Mouse (Mus musculus): ENCODE data around the gene 1700010B08Rik. TPM values are rescaled to one million over a fixed set of nuclear protein-coding genes. Genes with fewer than 3 reads are reported as not detected.
"Not testable (repeated sequence)": the region's sequence is repeated elsewhere in the genome, so short reads cannot be mapped to it uniquely, and the experiment has no call there.

Gene 1700010B08Rik
- polyA plus RNA-seq, 1 experiment from 2014 or later: not detected

- no peaks in the 10 kb centered on the region; the same call in 1 of the 2 replicates for H3K36me3 ChIP-seq (ENCODE audit: control insufficient read depth, insufficient read depth, low read length)
- no peak overlapping the region for H3K27ac ChIP-seq (ENCODE audit: low read depth, low read length)
- no peak overlapping the region for H3K4me3 ChIP-seq (ENCODE audit: low read depth, low read length)
- H3K4me1 ChIP-seq (ENCODE audit: control insufficient read depth, insufficient read depth, low read length): no peaks in the 10 kb centered on the region
- no peaks in the 10 kb centered on the region for H3K9me3 ChIP-seq (ENCODE audit: control insufficient read depth, low read length)
- H3K4me2 ChIP-seq: no peak overlapping the region
- no peaks in the 10 kb centered on the region for H3K27me3 ChIP-seq (ENCODE audit: control insufficient read depth, insufficient read depth, low read length)
- no peak for DNase-seq (ENCODE audit: low spot score, missing footprints)
- no peak overlapping the region for H3K9ac ChIP-seq (ENCODE audit: low read length)
- no peak for ATAC-seq (ENCODE audit: low FRiP score)
Observed at GRCm38 (mm10) chr2:173689835-173690234, 29.4 kb upstream of the 1700010B08Rik start.

- DNase-seq (ENCODE audit: low spot score, missing footprints) (no peak), ATAC-seq (ENCODE audit: low FRiP score) (no peak)
- no peak overlapping the region for H3K4me3 ChIP-seq (ENCODE audit: low read depth, low read length)
- H3K4me1 ChIP-seq (ENCODE audit: control insufficient read depth, insufficient read depth, low read length): no peaks in the 10 kb centered on the region
- H3K9me3 ChIP-seq (ENCODE audit: control insufficient read depth, low read length): no peaks in the 10 kb centered on the region
- H3K9ac ChIP-seq (ENCODE audit: low read length): no peak overlapping the region
- no peak overlapping the region for H3K4me2 ChIP-seq
- no peaks in the 10 kb centered on the region; the same call in 1 of the 2 replicates for H3K36me3 ChIP-seq (ENCODE audit: control insufficient read depth, insufficient read depth, low read length)
- 91% methylated on average over 6 of the region's 6 CpGs for WGBS
- no peak overlapping the region for H3K27ac ChIP-seq (ENCODE audit: low read depth, low read length)
- no peaks in the 10 kb centered on the region for H3K27me3 ChIP-seq (ENCODE audit: control insufficient read depth, insufficient read depth, low read length)
Observed at GRCm38 (mm10) chr2:173691748-173692147, 27.5 kb upstream of the 1700010B08Rik start.

DNA sequence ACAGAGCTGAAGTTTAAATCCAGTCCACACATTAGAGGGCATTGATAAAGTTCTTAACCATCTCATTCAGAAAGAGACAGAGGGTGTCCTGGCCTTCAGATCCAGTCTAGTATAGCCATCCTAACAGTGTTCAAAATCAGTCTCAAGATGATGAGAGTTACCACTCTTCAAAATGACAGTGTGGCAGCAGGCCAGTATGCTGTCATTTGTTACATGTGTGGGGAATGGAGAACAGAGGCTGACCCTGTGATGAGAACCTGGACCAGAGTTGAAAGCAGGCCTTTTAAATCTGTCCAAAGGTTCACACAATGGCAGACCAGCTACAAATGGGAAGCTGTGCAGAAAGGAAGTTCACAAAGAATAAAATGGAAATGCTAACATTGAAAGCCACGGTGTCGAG, 26.5 kb upstream of the 1700010B08Rik start:
- no peak overlapping the region for H3K4me2 ChIP-seq
- no peak for DNase-seq (ENCODE audit: low spot score, missing footprints)
- no peaks in the 10 kb centered on the region for H3K4me1 ChIP-seq (ENCODE audit: control insufficient read depth, insufficient read depth, low read length)
- WGBS: 94% methylated on average over 2 of the region's 2 CpGs
- H3K4me3 ChIP-seq (ENCODE audit: low read depth, low read length): no peak overlapping the region
- H3K27me3 ChIP-seq (ENCODE audit: control insufficient read depth, insufficient read depth, low read length): no peaks in the 10 kb centered on the region
- ATAC-seq (ENCODE audit: low FRiP score): no peak
- H3K9me3 ChIP-seq (ENCODE audit: control insufficient read depth, low read length): no peaks in the 10 kb centered on the region
- no peak overlapping the region for H3K27ac ChIP-seq (ENCODE audit: low read depth, low read length)
- H3K36me3 ChIP-seq (ENCODE audit: control insufficient read depth, insufficient read depth, low read length): no peaks in the 10 kb centered on the region; the same call in 1 of the 2 replicates
- no peak overlapping the region for H3K9ac ChIP-seq (ENCODE audit: low read length)

DNA sequence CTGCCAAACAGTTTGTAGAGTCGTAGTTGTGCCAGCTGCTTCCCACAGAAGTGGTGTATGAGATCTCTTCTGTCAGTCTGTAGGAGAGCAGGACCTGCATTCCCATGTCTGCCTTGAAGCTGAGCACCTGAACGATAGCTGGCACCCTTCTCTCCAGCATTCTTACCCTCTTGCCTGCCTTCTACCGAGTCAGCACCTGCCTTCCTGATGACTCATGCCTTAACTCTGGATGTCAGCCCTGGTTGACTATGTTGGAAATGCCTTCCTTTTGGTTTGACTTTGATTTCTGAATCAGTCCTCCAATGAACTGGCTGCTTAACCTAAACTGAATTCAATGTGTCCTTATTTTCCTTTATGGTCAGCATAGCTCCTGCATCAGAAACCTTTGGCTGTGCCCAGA, 20.4 kb upstream of the 1700010B08Rik start:
- no peaks in the 10 kb centered on the region for H3K9me3 ChIP-seq (ENCODE audit: control insufficient read depth, low read length)
- 90% methylated on average over 3 of the region's 3 CpGs for WGBS
- no peaks in the 10 kb centered on the region for H3K4me1 ChIP-seq (ENCODE audit: control insufficient read depth, insufficient read depth, low read length)
- H3K9ac ChIP-seq (ENCODE audit: low read length): no peak overlapping the region
- peaks cover 4% of the 10 kb centered on the region; the same call in 1 of the 2 replicates for H3K36me3 ChIP-seq (ENCODE audit: control insufficient read depth, insufficient read depth, low read length)
- H3K27me3 ChIP-seq (ENCODE audit: control insufficient read depth, insufficient read depth, low read length): no peaks in the 10 kb centered on the region
- DNase-seq (ENCODE audit: low spot score, missing footprints): no peak
- H3K4me3 ChIP-seq (ENCODE audit: low read depth, low read length): no peak overlapping the region
- H3K4me2 ChIP-seq: no peak overlapping the region
- no peak for ATAC-seq (ENCODE audit: low FRiP score)
- H3K27ac ChIP-seq (ENCODE audit: low read depth, low read length): no peak overlapping the region

GRCm38 (mm10) chr2:173702096-173702866, 16.9 kb upstream of the 1700010B08Rik start:
- no peaks in the 10 kb centered on the region for H3K27me3 ChIP-seq (ENCODE audit: control insufficient read depth, insufficient read depth, low read length)
- H3K4me2 ChIP-seq: no peak overlapping the region
- H3K9ac ChIP-seq (ENCODE audit: low read length): no peak overlapping the region
- WGBS: 88% methylated on average over 16 of the region's 16 CpGs
- no peaks in the 10 kb centered on the region for H3K9me3 ChIP-seq (ENCODE audit: control insufficient read depth, low read length)
- H3K4me1 ChIP-seq (ENCODE audit: control insufficient read depth, insufficient read depth, low read length): no peaks in the 10 kb centered on the region
- DNase-seq (ENCODE audit: low spot score, missing footprints) (no peak), ATAC-seq (ENCODE audit: low FRiP score) (no peak)
- peaks cover 4% of the 10 kb centered on the region; the same call in 1 of the 2 replicates for H3K36me3 ChIP-seq (ENCODE audit: control insufficient read depth, insufficient read depth, low read length)
- no peak overlapping the region for H3K27ac ChIP-seq (ENCODE audit: low read depth, low read length)
- no peak overlapping the region for H3K4me3 ChIP-seq (ENCODE audit: low read depth, low read length)

- WGBS: 94% methylated on average over 12 of the region's 12 CpGs
- H3K27me3 ChIP-seq (ENCODE audit: control insufficient read depth, insufficient read depth, low read length): no peaks in the 10 kb centered on the region
- ATAC-seq (ENCODE audit: low FRiP score) (no peak), DNase-seq (ENCODE audit: low spot score, missing footprints) (no peak)
- no peak overlapping the region for H3K27ac ChIP-seq (ENCODE audit: low read depth, low read length)
- no peak overlapping the region for H3K4me3 ChIP-seq (ENCODE audit: low read depth, low read length)
- 0 out of 2 replicates have a peak, but pooled peaks cover 4% of the 10 kb centered on the region for H3K36me3 ChIP-seq (ENCODE audit: control insufficient read depth, insufficient read depth, low read length)
- no peaks in the 10 kb centered on the region for H3K9me3 ChIP-seq (ENCODE audit: control insufficient read depth, low read length)
- H3K4me2 ChIP-seq: no peak overlapping the region
- H3K4me1 ChIP-seq (ENCODE audit: control insufficient read depth, insufficient read depth, low read length): no peaks in the 10 kb centered on the region
- no peak overlapping the region for H3K9ac ChIP-seq (ENCODE audit: low read length)
Observed at GRCm38 (mm10) chr2:173702867-173703237, 16.4 kb upstream of the 1700010B08Rik start.

DNA sequence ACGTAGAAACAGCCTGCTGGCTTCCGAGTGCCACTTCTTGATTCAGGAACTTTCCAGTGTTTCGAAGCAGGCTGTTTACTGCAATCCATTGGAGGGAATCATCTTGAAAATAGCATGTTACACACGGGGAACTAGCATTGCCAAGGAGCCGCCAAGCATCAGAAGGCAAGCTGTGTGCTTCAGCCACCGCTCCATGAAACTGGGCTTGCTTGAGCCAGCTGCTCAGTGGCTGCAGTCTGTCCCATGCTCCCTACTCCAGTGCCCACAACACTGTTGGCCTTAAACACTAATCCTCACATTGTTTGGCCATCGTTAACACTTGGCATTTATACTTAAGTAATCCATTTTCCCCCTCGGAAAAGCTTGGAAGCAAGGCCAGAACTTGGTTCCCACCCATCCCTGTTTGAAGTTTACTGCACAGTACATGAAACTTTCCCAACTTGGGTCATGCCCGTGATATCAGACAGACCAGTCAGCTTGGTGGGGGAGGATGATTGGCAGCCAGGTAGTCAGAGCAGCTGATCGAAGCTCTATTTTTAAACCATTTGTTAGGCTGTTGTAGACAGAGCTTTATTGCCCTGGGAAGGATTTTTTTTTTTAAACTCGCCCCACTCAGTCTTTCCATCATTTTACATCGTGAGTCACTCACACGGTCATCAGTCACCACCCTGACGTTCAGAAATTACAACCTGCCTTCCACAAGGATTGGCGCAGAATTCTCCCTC, 13.2 kb upstream of the 1700010B08Rik start:
- ATAC-seq (ENCODE audit: low FRiP score): no peak
- Histone ChIP-seq H3K9ac (ENCODE audit: low read length) (no peak overlapping the region), H3K27ac (ENCODE audit: low read depth, low read length) (no peak overlapping the region), H3K9me3 (ENCODE audit: control insufficient read depth, low read length) (no peaks in the 10 kb centered on the region), H3K27me3 (ENCODE audit: control insufficient read depth, insufficient read depth, low read length) (no peaks in the 10 kb centered on the region), H3K36me3 (ENCODE audit: control insufficient read depth, insufficient read depth, low read length) (0 out of 2 replicates have a peak, but pooled peaks cover 3% of the 10 kb centered on the region), H3K4me1 (ENCODE audit: control insufficient read depth, insufficient read depth, low read length) (no peaks in the 10 kb centered on the region), H3K4me3 (ENCODE audit: low read depth, low read length) (no peak overlapping the region), H3K4me2 (no peak overlapping the region)
- WGBS: 89% methylated on average over 15 of the region's 15 CpGs
- no peak for DNase-seq (ENCODE audit: low spot score, missing footprints)

DNA sequence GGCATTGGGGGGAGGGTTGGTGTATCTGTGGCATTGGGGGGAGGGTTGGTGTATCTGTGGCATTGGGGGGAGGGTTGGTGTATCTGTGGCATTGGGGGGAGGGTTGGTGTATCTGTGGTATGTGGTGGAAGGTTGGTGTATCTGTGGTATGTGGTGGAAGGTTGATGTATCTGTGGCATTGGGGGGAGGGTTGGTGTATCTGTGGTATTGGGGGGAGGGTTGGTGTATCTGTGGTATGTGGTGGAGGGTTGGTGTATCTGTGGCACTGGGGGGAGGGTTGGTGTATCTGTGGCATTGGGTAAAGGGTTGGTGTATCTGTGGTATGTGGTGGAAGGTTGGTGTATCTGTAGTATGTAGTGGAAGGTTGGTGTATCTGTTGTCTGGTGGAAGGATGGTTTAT, 11.6 kb upstream of the 1700010B08Rik start:
- not testable (repeated sequence) for H3K4me2 ChIP-seq; H3K27me3 ChIP-seq (ENCODE audit: control insufficient read depth, insufficient read depth, low read length); H3K36me3 ChIP-seq (ENCODE audit: control insufficient read depth, insufficient read depth, low read length); H3K27ac ChIP-seq (ENCODE audit: low read depth, low read length); H3K9ac ChIP-seq (ENCODE audit: low read length); H3K4me1 ChIP-seq (ENCODE audit: control insufficient read depth, insufficient read depth, low read length); ATAC-seq (ENCODE audit: low FRiP score); DNase-seq (ENCODE audit: low spot score, missing footprints); H3K4me3 ChIP-seq (ENCODE audit: low read depth, low read length); H3K9me3 ChIP-seq (ENCODE audit: control insufficient read depth, low read length)

DNA sequence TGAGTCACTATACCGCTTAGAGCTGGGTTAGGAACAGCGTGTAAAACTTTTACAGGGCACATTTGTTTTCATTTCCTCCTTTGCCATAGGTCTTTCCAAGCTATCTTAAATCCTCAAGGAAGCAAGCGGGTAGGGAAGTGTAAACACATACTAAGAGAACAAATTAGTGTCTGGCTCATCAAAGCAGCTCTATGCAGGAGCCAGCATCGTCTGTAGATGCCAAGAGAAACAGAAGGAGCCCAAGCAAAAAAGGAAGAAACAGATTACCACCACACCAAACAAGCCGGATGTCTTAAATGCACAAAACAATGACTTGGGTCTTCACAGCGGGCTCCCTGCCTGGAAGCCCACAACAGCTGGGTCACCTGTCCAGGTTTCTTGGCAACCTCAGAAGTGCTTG, 9.0 kb upstream of the 1700010B08Rik start:
- no peaks in the 10 kb centered on the region for H3K27me3 ChIP-seq (ENCODE audit: control insufficient read depth, insufficient read depth, low read length)
- WGBS: 80% methylated on average over 6 of the region's 6 CpGs
- H3K4me1 ChIP-seq (ENCODE audit: control insufficient read depth, insufficient read depth, low read length): no peaks in the 10 kb centered on the region; the same call in 1 of the 2 replicates
- ATAC-seq (ENCODE audit: low FRiP score) (no peak), DNase-seq (ENCODE audit: low spot score, missing footprints) (no peak)
- no peak overlapping the region for H3K4me3 ChIP-seq (ENCODE audit: low read depth, low read length)
- no peaks in the 10 kb centered on the region for H3K36me3 ChIP-seq (ENCODE audit: control insufficient read depth, insufficient read depth, low read length)
- no peak overlapping the region for H3K4me2 ChIP-seq
- H3K9ac ChIP-seq (ENCODE audit: low read length): no peak overlapping the region
- H3K9me3 ChIP-seq (ENCODE audit: control insufficient read depth, low read length): no peaks in the 10 kb centered on the region
- H3K27ac ChIP-seq (ENCODE audit: low read depth, low read length): no peak overlapping the region

Data from midbrain, embryonic 11.5 days (tissue).